Mouse (Mus musculus) limb, embryonic 13.5 days (tissue): ENCODE measurements around the gene Slc27a1. TPM values are rescaled to one million over a fixed set of nuclear protein-coding genes. Genes with fewer than 3 reads are reported as not detected.

Source experiments
- ATAC-seq: fragments of 200-750 bp; cut with Nextera tagmentation; 2 replicates; pipeline ENCODE4 v1.8.0; 2017; ENCODE audit warnings: low read depth, moderate number of reproducible peaks, moderate TSS enrichment; ENCODE audit not compliant: low FRiP score
- H3K27ac ChIP-seq: fragments of 300-500 bp; sonication (generic); 2 replicates; pipeline ENCODE4 v1.5.1; 2015; ENCODE audit warnings: inconsistent platforms, mild to moderate bottlenecking, moderate library complexity
- H3K27me3 ChIP-seq: fragments of 300-500 bp; sonication (generic); 2 replicates; pipeline ENCODE4 v1.6.1; 2015; ENCODE audit warnings: mild to moderate bottlenecking, inconsistent platforms
- H3K36me3 ChIP-seq: fragments of 300-500 bp; sonication (generic); 2 replicates; pipeline ENCODE4 v1.6.1; 2015; ENCODE audit warnings: inconsistent platforms, mild to moderate bottlenecking, moderate library complexity
- H3K4me1 ChIP-seq: fragments of 300-500 bp; sonication (generic); 2 replicates; pipeline ENCODE4 v1.6.1; 2015; ENCODE audit warnings: inconsistent platforms
- H3K4me2 ChIP-seq: fragments of 300-500 bp; sonication (generic); replicated peaks from 2 replicates; pipeline ENCODE4 v1.6.1; 2015; ENCODE audit warnings: inconsistent platforms, mild to moderate bottlenecking, moderate library complexity
- H3K4me3 ChIP-seq: fragments of 300-500 bp; sonication (generic); 2 replicates; pipeline ENCODE4 v1.5.1; 2015; ENCODE audit warnings: moderate library complexity, mild to moderate bottlenecking, inconsistent platforms
- H3K9ac ChIP-seq: fragments of 300-500 bp; sonication (generic); 2 replicates; pipeline ENCODE4 v1.6.1; 2015; ENCODE audit warnings: mild to moderate bottlenecking, inconsistent platforms
- H3K9me3 ChIP-seq: fragments of 300-500 bp; sonication (generic); 2 replicates; pipeline ENCODE4 v1.6.1; 2016; ENCODE audit warnings: inconsistent platforms
- WGBS: fragments of 180-500 bp; shearing (Covaris S2); methylation state at CpG from one replicate; pipeline ENCODE4 v1.1.7; 2015; 5-methylcytosine and 5-hydroxymethylcytosine counted together
- polyA plus RNA-seq: library from polyadenylated mRNA; unstranded; fragments of >200 nt; fragmentation: Nextera tagmentation; extraction: Ambion mirVana; gene quantifications from 2 replicates; pipeline ENCODE4 v1.2.1, GENCODE M21; 2015

Slc27a1 gene
- polyA plus RNA-seq, 1 experiment from 2014 or later, result 52.3 TPM

- ATAC-seq, result no peak
- H3K27me3 ChIP-seq, result peaks cover 99% of the 10 kb centered on the region
- 75% methylated on average over 3 of the region's 3 CpGs for WGBS
Observed at GRCm38 (mm10) chr8:71560071-71560470, 8.6 kb upstream of the Slc27a1 start.

GRCm38 (mm10) chr8:71560765-71561164 is 7.9 kb upstream of the Slc27a1 start:
- 85% methylated on average over 5 of the region's 5 CpGs for WGBS

More at GRCm38 (mm10) chr8:71560071-71560470, 8.6 kb upstream of the Slc27a1 start:
- H3K9ac ChIP-seq, result no peak overlapping the region
- no peak overlapping the region for H3K27ac ChIP-seq
- H3K4me2 ChIP-seq, result no peak overlapping the region
- peaks cover 20% of the 10 kb centered on the region for H3K4me1 ChIP-seq
- no peak overlapping the region for H3K4me3 ChIP-seq
- H3K36me3 ChIP-seq, result no peaks in the 10 kb centered on the region
- H3K9me3 ChIP-seq, result peaks cover 9% of the 10 kb centered on the region

GRCm38 (mm10) chr8:71561401-71561800 is 7.3 kb upstream of the Slc27a1 start:
- peaks cover 99% of the 10 kb centered on the region for H3K27me3 ChIP-seq
- no peak for ATAC-seq
- no peak overlapping the region for H3K9ac ChIP-seq
- H3K27ac ChIP-seq, result no peak overlapping the region
- peaks cover 9% of the 10 kb centered on the region for H3K9me3 ChIP-seq
- H3K4me3 ChIP-seq, result no peak overlapping the region
- no peak overlapping the region for H3K4me2 ChIP-seq
- WGBS, result 3% methylated on average over 15 of the region's 15 CpGs
- H3K4me1 ChIP-seq, result peaks cover 20% of the 10 kb centered on the region
- no peaks in the 10 kb centered on the region for H3K36me3 ChIP-seq

More at GRCm38 (mm10) chr8:71560765-71561164, 7.9 kb upstream of the Slc27a1 start:
- Histone ChIP-seq H3K4me2 (no peak overlapping the region), H3K4me3 (no peak overlapping the region), H3K27me3 (peaks cover 99% of the 10 kb centered on the region), H3K9ac (no peak overlapping the region), H3K4me1 (peaks cover 20% of the 10 kb centered on the region), H3K27ac (no peak overlapping the region), H3K9me3 (peaks cover 9% of the 10 kb centered on the region), H3K36me3 (no peaks in the 10 kb centered on the region)
- no peak for ATAC-seq

GRCm38 (mm10) chr8:71562751-71563150 is 5.9 kb upstream of the Slc27a1 start:
- Histone ChIP-seq H3K4me2 (peak overlapping the region; percentile 56), H3K36me3 (no peaks in the 10 kb centered on the region), H3K9ac (peak overlapping the region; percentile 46; the same call in 1 of the 2 replicates), H3K9me3 (peaks cover 9% of the 10 kb centered on the region), H3K4me3 (peak overlapping the region; percentile 34), H3K27me3 (peaks cover 99% of the 10 kb centered on the region), H3K4me1 (peaks cover 20% of the 10 kb centered on the region), H3K27ac (no peak overlapping the region)
- ATAC-seq, result peak; percentile 17; the same call in 1 of the 2 replicates
- WGBS, result 1% methylated on average over 33 of the region's 33 CpGs

GRCm38 (mm10) chr8:71563992-71564391 is 4.7 kb upstream of the Slc27a1 start:
- no peak overlapping the region for H3K9ac ChIP-seq
- H3K4me3 ChIP-seq, result no peak overlapping the region
- H3K4me2 ChIP-seq, result no peak overlapping the region
- no peaks in the 10 kb centered on the region for H3K36me3 ChIP-seq
- ATAC-seq, result no peak
- no peak overlapping the region for H3K27ac ChIP-seq
- H3K27me3 ChIP-seq, result peaks cover 99% of the 10 kb centered on the region
- peaks cover 19% of the 10 kb centered on the region for H3K4me1 ChIP-seq
- 83% methylated on average over 4 of the region's 4 CpGs for WGBS
- peaks cover 9% of the 10 kb centered on the region for H3K9me3 ChIP-seq

GRCm38 (mm10) chr8:71566501-71566900 is 2.2 kb upstream of the Slc27a1 start, which contains the start of gene Nxnl1:
TSS of gene Nxnl1 (minus strand) at chr8:71566601.
- Histone ChIP-seq H3K4me3 (no peak within 1 kb of the TSS), H3K36me3 (no peaks in the 10 kb centered on the region), H3K9me3 (peaks cover 9% of the 10 kb centered on the region), H3K27ac (no peak within 1 kb of the TSS), H3K4me1 (peaks cover 28% of the 10 kb centered on the region), H3K27me3 (peaks cover 75% of the 10 kb centered on the region), H3K9ac (no peak within 1 kb of the TSS), H3K4me2 (no peak within 1 kb of the TSS)
- WGBS, result 68% methylated on average over 3 of the region's 3 CpGs
- no peak for ATAC-seq

GRCm38 (mm10) chr8:71567587-71567986 is 1.1 kb upstream of the Slc27a1 start:
- peaks cover 34% of the 10 kb centered on the region for H3K4me1 ChIP-seq
- no peak overlapping the region for H3K4me3 ChIP-seq
- H3K9me3 ChIP-seq, result peaks cover 9% of the 10 kb centered on the region
- no peak for ATAC-seq
- no peak overlapping the region for H3K4me2 ChIP-seq
- WGBS, result 68% methylated on average over 7 of the region's 7 CpGs
- no peak overlapping the region for H3K9ac ChIP-seq
- no peak overlapping the region for H3K27ac ChIP-seq
- no peaks in the 10 kb centered on the region for H3K36me3 ChIP-seq
- H3K27me3 ChIP-seq, result peaks cover 64% of the 10 kb centered on the region

GRCm38 (mm10) chr8:71568941-71569340 is 259 bp downstream of the Slc27a1 start:
- Histone ChIP-seq H3K9ac (peak overlapping the region; percentile 64; the same call in 1 of the 2 replicates), H3K27me3 (peaks cover 51% of the 10 kb centered on the region), H3K36me3 (no peaks in the 10 kb centered on the region), H3K4me2 (peak overlapping the region; percentile 79), H3K4me3 (peak overlapping the region; percentile 69), H3K4me1 (peaks cover 35% of the 10 kb centered on the region), H3K27ac (peak overlapping the region; percentile 28; the same call in 1 of the 2 replicates), H3K9me3 (peaks cover 7% of the 10 kb centered on the region)
- no peak for ATAC-seq
- 16% methylated on average over 6 of the region's 6 CpGs for whole genome bisulfite sequencing

GRCm38 (mm10) chr8:71569366-71570290 is 946 bp downstream of the Slc27a1 start:
- H3K36me3 ChIP-seq, result no peaks in the 10 kb centered on the region
- peak overlapping the region; percentile 64 for H3K9ac ChIP-seq
- peak overlapping the region; percentile 69 for H3K4me3 ChIP-seq
- peaks cover 35% of the 10 kb centered on the region for H3K4me1 ChIP-seq
- under 1% methylated on average over 51 of the region's 51 CpGs for WGBS
- no peaks in the 10 kb centered on the region for H3K9me3 ChIP-seq
- H3K27me3 ChIP-seq, result peaks cover 44% of the 10 kb centered on the region
- ATAC-seq, result peak; percentile 79
- H3K27ac ChIP-seq, result peak overlapping the region; percentile 88
- H3K4me2 ChIP-seq, result peak overlapping the region; percentile 79

- Histone ChIP-seq H3K4me3 (peak overlapping the region; percentile 69), H3K9me3 (no peaks in the 10 kb centered on the region), H3K4me2 (peak overlapping the region; percentile 79), H3K27me3 (peaks cover 37% of the 10 kb centered on the region), H3K27ac (peak overlapping the region; percentile 88), H3K4me1 (peaks cover 35% of the 10 kb centered on the region), H3K36me3 (no peaks in the 10 kb centered on the region), H3K9ac (peak overlapping the region; percentile 74)
- under 1% methylated on average over 41 of the region's 41 CpGs for WGBS
- peak; percentile 92 for ATAC-seq
Observed at GRCm38 (mm10) chr8:71570291-71570954, 1.7 kb downstream of the Slc27a1 start.

- H3K9ac ChIP-seq, result no peak overlapping the region
- no peak for ATAC-seq
- peak overlapping the region; percentile 79 for H3K4me2 ChIP-seq
- peaks cover 35% of the 10 kb centered on the region for H3K4me1 ChIP-seq
- WGBS, result 83% methylated on average over 2 of the region's 2 CpGs
- H3K4me3 ChIP-seq, result no peak overlapping the region
- 0 out of 2 replicates have a peak overlapping the region, but pooled peaks have one; percentile 10 for H3K27ac ChIP-seq
- H3K27me3 ChIP-seq, result peaks cover 20% of the 10 kb centered on the region
- no peaks in the 10 kb centered on the region for H3K9me3 ChIP-seq
- no peaks in the 10 kb centered on the region for H3K36me3 ChIP-seq
Observed at GRCm38 (mm10) chr8:71572077-71572476, 3.4 kb downstream of the Slc27a1 start.
